Mouse (Mus musculus) liver, embryonic 14.5 days (tissue): ENCODE measurements around the gene Cltc. TPM values are rescaled to one million over a fixed set of nuclear protein-coding genes. Genes with fewer than 3 reads are reported as not detected.

Source experiments
- ATAC-seq: fragments of 200-750 bp; cut with Nextera tagmentation; 2 replicates; pipeline ENCODE4 v1.8.0; 2017; ENCODE audit warnings: moderate number of reproducible peaks, mild to moderate bottlenecking, moderate library complexity; ENCODE audit not compliant: insufficient read depth
- DNase-seq, 3 experiments: peaks; one replicate each; pipeline ENCODE4 v3.0.0-alpha.2; 2012 to 2013; ENCODE audit warnings: low read depth in 3 of 3, low spot score in 3 of 3
- H3K27ac ChIP-seq: fragments of 300-500 bp; sonication (generic); 2 replicates; pipeline ENCODE4 v1.5.1; 2014; ENCODE audit warnings: moderate library complexity, mild to moderate bottlenecking, control low read depth, inconsistent platforms
- H3K27me3 ChIP-seq: fragments of 300-500 bp; sonication (generic); 2 replicates; pipeline ENCODE4 v1.6.1; 2014; ENCODE audit warnings: mild to moderate bottlenecking, low read length, moderate library complexity; ENCODE audit not compliant: control insufficient read depth, insufficient read depth
- H3K36me3 ChIP-seq: fragments of 300-500 bp; sonication (generic); replicated peaks from 2 replicates; pipeline ENCODE4 v1.6.1; 2014; ENCODE audit warnings: low read depth; ENCODE audit not compliant: control insufficient read depth, insufficient read depth
- H3K4me1 ChIP-seq, 2 experiments: fragments of 200-500 bp in 1 of 2; fragments of 300-500 bp in 1 of 2; sonication (generic) in 1 of 2; replicated peaks; 2 replicates each; pipeline ENCODE4 v1.6.1; 2012 to 2014; ENCODE audit warnings: antibody characterized with exemption in 1 of 2, inconsistent platforms in 1 of 2, low read length in 1 of 2; ENCODE audit not compliant: control insufficient read depth in 2 of 2, insufficient read depth in 2 of 2
- H3K4me2 ChIP-seq: fragments of 300-500 bp; sonication (generic); 2 replicates; pipeline ENCODE4 v1.6.1; 2014; ENCODE audit warnings: low read depth, mild to moderate bottlenecking, control low read depth, moderate library complexity
- H3K4me3 ChIP-seq, 2 experiments: fragments of 200-500 bp in 1 of 2; fragments of 300-500 bp in 1 of 2; sonication (generic) in 1 of 2; 2 replicates each; pipeline ENCODE4 v1.5.1; 2012 to 2014; ENCODE audit warnings: low read depth in 2 of 2, low read length in 2 of 2, mild to moderate bottlenecking in 2 of 2, control low read depth in 1 of 2, inconsistent platforms in 1 of 2, moderate library complexity in 1 of 2; ENCODE audit not compliant: insufficient read depth in 1 of 2
- H3K9ac ChIP-seq: fragments of 300-500 bp; sonication (generic); replicated peaks from 2 replicates; pipeline ENCODE4 v1.6.1; 2014; ENCODE audit warnings: mild to moderate bottlenecking, control low read depth, moderate library complexity
- H3K9me3 ChIP-seq: fragments of 300-500 bp; sonication (generic); 2 replicates; pipeline ENCODE4 v1.6.1; 2016; ENCODE audit warnings: low read length, mixed read lengths; ENCODE audit not compliant: control insufficient read depth
- CTCF ChIP-seq: IDR thresholded peaks from 2 replicates; pipeline ENCODE4 v1.5.1; 2016; ENCODE audit warnings: antibody characterized with exemption, low read depth, control low read depth
- EP300 ChIP-seq: IDR thresholded peaks from 2 replicates; pipeline ENCODE4 v1.6.1; 2016; ENCODE audit warnings: antibody characterized with exemption, low read depth
- WGBS: fragments of 180-500 bp; shearing (Covaris S2); extraction: QIAGEN DNeasy Blood & Tissue Kit; methylation state at CpG from one replicate; pipeline ENCODE4 v1.1.7; 2014; ENCODE audit not compliant: insufficient replicate concordance; 5-methylcytosine and 5-hydroxymethylcytosine counted together
- polyA plus RNA-seq, 2 experiments: library from polyadenylated mRNA; depleted of rRNA in 1 of 2; stranded (reverse) in 1 of 2; unstranded in 1 of 2; fragments of >200 nt; fragmentation: Nextera tagmentation in 1 of 2; extraction: Ambion mirVana in 1 of 2; gene quantifications; 2 replicates each; pipeline versions ENCODE4 v1.2.1 to v1.2.3; 2012 to 2014

Cltc gene
- polyA plus RNA-seq, 2 experiments: 70.0 to 95.9 TPM

GRCm38 (mm10) chr11:86731443-86731842, 25.9 kb downstream of the Cltc start:
- H3K27me3 ChIP-seq: no peaks in the 10 kb centered on the region
- no peaks in the 10 kb centered on the region for H3K9me3 ChIP-seq
- TF ChIP-seq EP300 (no peak), CTCF (no peak)
- WGBS: 84% methylated on average over 2 of the region's 2 CpGs
- no peaks in the 10 kb centered on the region for H3K4me1 ChIP-seq
- no peak overlapping the region for H3K27ac ChIP-seq
- DNase-seq: no peak
- H3K4me2 ChIP-seq: no peak overlapping the region
- no peak for ATAC-seq
- H3K36me3 ChIP-seq: peaks cover 79% of the 10 kb centered on the region
- H3K9ac ChIP-seq: no peak overlapping the region
- no peak overlapping the region for H3K4me3 ChIP-seq

DNA sequence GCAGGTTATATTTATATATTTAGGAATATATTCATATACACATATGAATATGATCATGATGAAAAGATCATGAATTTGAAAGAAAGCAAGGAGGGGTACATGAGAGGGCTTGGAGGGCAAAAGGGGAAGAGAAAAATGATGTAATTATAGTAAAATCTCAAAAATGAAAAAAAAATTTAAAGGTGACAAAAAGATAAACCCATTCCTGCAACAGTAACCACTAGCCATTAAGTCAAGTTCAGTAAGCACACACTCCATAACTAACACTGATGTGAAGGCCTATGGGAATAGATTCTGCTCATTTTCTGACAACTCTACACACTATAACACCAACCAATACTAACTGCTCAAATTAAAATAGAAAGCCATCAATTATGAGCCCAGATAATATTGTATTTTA, 31.8 kb downstream of the Cltc start:
- H3K4me3 ChIP-seq: no peak overlapping the region
- peaks cover 74% of the 10 kb centered on the region for H3K36me3 ChIP-seq
- no peak for DNase-seq
- H3K9me3 ChIP-seq: no peaks in the 10 kb centered on the region
- H3K4me2 ChIP-seq: no peak overlapping the region
- H3K27me3 ChIP-seq: no peaks in the 10 kb centered on the region
- no peaks in the 10 kb centered on the region; a peak in 1 of 4 replicates for H3K4me1 ChIP-seq
- no peak overlapping the region for H3K27ac ChIP-seq
- no peak overlapping the region for H3K9ac ChIP-seq
- TF ChIP-seq CTCF (no peak), EP300 (no peak)
- no peak for ATAC-seq

- Histone ChIP-seq H3K4me3 (no peak overlapping the region), H3K4me1 (no peaks in the 10 kb centered on the region; a peak in 1 of 4 replicates), H3K4me2 (no peak overlapping the region), H3K27ac (no peak overlapping the region), H3K36me3 (peaks cover 76% of the 10 kb centered on the region), H3K27me3 (no peaks in the 10 kb centered on the region), H3K9me3 (no peaks in the 10 kb centered on the region), H3K9ac (no peak overlapping the region)
- DNase-seq: no peak
- no peak for TF ChIP-seq EP300
- no peak for TF ChIP-seq CTCF
- WGBS: 84% methylated on average over 7 of the region's 7 CpGs
- ATAC-seq: no peak
Observed at GRCm38 (mm10) chr11:86724982-86725381, 32.4 kb downstream of the Cltc start.

GRCm38 (mm10) chr11:86724004-86724403, 33.4 kb downstream of the Cltc start:
- DNase-seq (no peak), ATAC-seq (no peak)
- Histone ChIP-seq H3K27me3 (no peaks in the 10 kb centered on the region), H3K4me3 (no peak overlapping the region), H3K36me3 (peaks cover 78% of the 10 kb centered on the region), H3K9me3 (no peaks in the 10 kb centered on the region), H3K4me1 (no peaks in the 10 kb centered on the region; a peak in 1 of 4 replicates), H3K9ac (no peak overlapping the region), H3K27ac (no peak overlapping the region), H3K4me2 (no peak overlapping the region)
- WGBS: 77% methylated on average over 3 of the region's 3 CpGs
- TF ChIP-seq EP300: no peak
- TF ChIP-seq CTCF: no peak

- no peaks in the 10 kb centered on the region for H3K9me3 ChIP-seq
- no peak overlapping the region for H3K27ac ChIP-seq
- WGBS: 46% methylated on average over 8 of the region's 8 CpGs
- TF ChIP-seq CTCF: no peak
- no peak for TF ChIP-seq EP300
- H3K9ac ChIP-seq: no peak overlapping the region
- peaks cover 76% of the 10 kb centered on the region for H3K36me3 ChIP-seq
- no peaks in the 10 kb centered on the region for H3K4me1 ChIP-seq
- DNase-seq: no peak
- H3K4me3 ChIP-seq: no peak overlapping the region
- H3K4me2 ChIP-seq: no peak overlapping the region
- no peaks in the 10 kb centered on the region for H3K27me3 ChIP-seq
- ATAC-seq: no peak
Observed at GRCm38 (mm10) chr11:86719390-86719789, 38.0 kb downstream of the Cltc start.

DNA sequence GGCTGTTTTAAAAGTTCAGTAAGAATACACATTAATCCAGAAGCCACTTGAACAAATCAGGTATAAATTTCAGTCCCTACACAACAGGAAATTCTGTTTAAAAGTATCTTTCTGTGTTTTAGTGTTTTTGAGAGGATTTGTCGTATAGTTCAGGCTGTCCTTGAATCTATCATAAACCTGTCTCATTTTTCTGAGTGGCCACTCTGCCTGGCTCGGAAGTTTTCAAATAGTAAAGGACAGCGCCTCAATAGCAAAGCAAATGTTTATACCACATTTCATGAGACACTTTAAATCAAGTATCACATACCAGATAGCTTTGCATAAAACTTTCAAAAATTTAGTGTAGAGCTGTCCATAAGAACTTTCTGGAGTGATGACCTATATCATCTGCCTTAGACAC, 39.0 kb downstream of the Cltc start:
- no peak overlapping the region for H3K4me3 ChIP-seq
- ATAC-seq: no peak
- no peaks in the 10 kb centered on the region for H3K4me1 ChIP-seq
- DNase-seq: no peak
- no peak overlapping the region for H3K4me2 ChIP-seq
- no peaks in the 10 kb centered on the region for H3K9me3 ChIP-seq
- H3K36me3 ChIP-seq: peaks cover 76% of the 10 kb centered on the region
- no peak for TF ChIP-seq EP300
- TF ChIP-seq CTCF: no peak
- H3K9ac ChIP-seq: no peak overlapping the region
- no peaks in the 10 kb centered on the region for H3K27me3 ChIP-seq
- no peak overlapping the region for H3K27ac ChIP-seq
- 89% methylated on average over 3 of the region's 3 CpGs for WGBS
